Mouse (Mus musculus) embryonic facial prominence, embryonic 10.5 days (tissue): ENCODE measurements at regions not wholly inside any gene's neighbourhood (a gene's known extent, or its start where the extent isn't known, plus 50 kb on each side); places are given as distances from the start of the nearest gene placed in this dataset.

Experiments used
- DNase-seq: peaks from one replicate; pipeline ENCODE4 v3.0.0-alpha.2; 2017; ENCODE audit warnings: low spot score
- H3K27ac ChIP-seq: fragments of 300-500 bp; sonication (generic); replicated peaks from 2 replicates; pipeline ENCODE4 v1.5.1; 2016; ENCODE audit warnings: mild to moderate bottlenecking
- H3K27me3 ChIP-seq: fragments of 300-500 bp; sonication (generic); replicated peaks from 2 replicates; pipeline ENCODE4 v1.6.1; 2016; ENCODE audit warnings: low read depth, mild to moderate bottlenecking; ENCODE audit not compliant: poor library complexity, severe bottlenecking
- H3K36me3 ChIP-seq: fragments of 300-500 bp; sonication (generic); replicated peaks from 2 replicates; pipeline ENCODE4 v1.6.1; 2016; ENCODE audit warnings: mild to moderate bottlenecking, moderate library complexity
- H3K4me1 ChIP-seq: fragments of 300-500 bp; sonication (generic); 2 replicates; pipeline ENCODE4 v1.6.1; 2016
- H3K4me3 ChIP-seq: fragments of 300-500 bp; sonication (generic); 2 replicates; pipeline ENCODE4 v1.5.1; 2016; ENCODE audit warnings: mild to moderate bottlenecking, moderate library complexity
- H3K9me3 ChIP-seq: fragments of 300-500 bp; sonication (generic); 2 replicates; pipeline ENCODE4 v1.6.1; 2016; ENCODE audit warnings: mild to moderate bottlenecking
- WGBS: fragments of 180-500 bp; shearing (Covaris S2); methylation state at CpG from one replicate; pipeline ENCODE4 v1.1.7; 2016; 5-methylcytosine and 5-hydroxymethylcytosine counted together

DNA sequence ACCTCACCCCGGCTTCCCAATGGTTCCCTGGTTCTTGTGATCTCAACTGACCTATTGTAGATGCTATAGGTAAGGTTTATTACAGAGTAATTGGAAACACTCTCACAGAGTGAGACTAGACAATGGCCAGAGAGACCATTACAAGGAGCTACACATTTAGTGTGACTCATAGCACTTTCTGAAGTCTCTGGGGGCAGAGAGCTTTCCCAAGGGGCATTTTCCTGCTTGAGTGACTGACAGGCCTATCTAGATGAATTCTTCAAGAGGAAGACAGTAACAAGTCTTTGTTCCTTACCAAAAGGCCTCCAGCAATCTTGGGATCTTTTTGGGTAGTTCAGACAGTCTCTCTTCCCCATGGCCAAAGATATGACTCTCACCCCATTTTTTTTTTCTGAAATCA is 316.4 kb upstream of the Klf3 start:
- Histone ChIP-seq H3K27ac (no peak overlapping the region), H3K4me1 (peaks cover 13% of the 10 kb centered on the region; the same call in 1 of the 2 replicates), H3K9me3 (no peaks in the 10 kb centered on the region), H3K4me3 (no peak overlapping the region), H3K36me3 (no peaks in the 10 kb centered on the region), H3K27me3 (no peaks in the 10 kb centered on the region)
- 85% methylated on average over 1 of the region's 1 CpGs for WGBS
- DNase-seq, result no peak

DNA sequence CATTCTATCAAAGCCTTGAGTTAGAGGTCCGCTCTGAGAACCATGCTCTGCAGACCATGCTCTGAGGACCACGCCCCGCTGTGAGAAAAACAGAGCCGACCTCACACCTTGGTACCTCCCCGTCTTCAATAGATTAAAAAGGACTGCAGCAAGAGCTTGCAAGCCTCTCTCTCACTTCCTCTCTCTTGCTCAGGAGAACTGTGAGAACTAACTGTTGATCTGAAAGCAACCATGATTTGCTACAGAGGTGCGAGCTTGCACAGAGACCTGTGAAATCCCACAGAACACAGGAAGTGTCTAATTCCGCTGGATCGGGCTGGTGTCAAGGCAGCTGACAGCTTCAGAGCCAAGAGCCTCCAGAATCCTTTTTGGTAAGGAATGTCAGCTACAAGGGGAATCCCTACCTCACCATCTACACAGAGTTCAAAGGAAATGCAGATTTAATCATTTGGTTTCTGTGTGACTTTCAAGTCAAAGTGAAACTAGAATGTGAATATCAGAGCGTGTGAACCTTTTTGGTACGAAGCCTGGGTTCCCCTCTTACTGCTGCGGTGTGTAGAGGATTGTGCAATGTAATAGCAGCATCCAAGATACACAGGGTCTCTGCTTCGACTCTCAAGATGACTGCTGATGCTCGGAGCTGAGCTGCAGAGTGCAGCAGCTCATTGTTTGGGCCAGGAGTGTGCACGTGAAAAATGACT is 315.3 kb upstream of the Klf3 start:
- Histone ChIP-seq H3K4me3 (no peak overlapping the region), H3K4me1 (peaks cover 13% of the 10 kb centered on the region; the same call in 1 of the 2 replicates), H3K27me3 (no peaks in the 10 kb centered on the region), H3K9me3 (no peaks in the 10 kb centered on the region), H3K27ac (no peak overlapping the region), H3K36me3 (no peaks in the 10 kb centered on the region)
- DNase-seq, result no peak
- WGBS, result 82% methylated on average over 14 of the region's 14 CpGs

- Histone ChIP-seq H3K4me3 (no peak overlapping the region), H3K36me3 (no peaks in the 10 kb centered on the region), H3K27ac (peak overlapping the region; percentile 2; the same call in 1 of the 2 replicates), H3K27me3 (no peaks in the 10 kb centered on the region), H3K9me3 (no peaks in the 10 kb centered on the region), H3K4me1 (peaks cover 13% of the 10 kb centered on the region; the same call in 1 of the 2 replicates)
- 71% methylated on average over 4 of the region's 4 CpGs for WGBS
- DNase-seq, result no peak
These were observed 313.3 kb upstream of the Klf3 start for GRCm38 (mm10) chr5:64489656-64490444.

- H3K36me3 ChIP-seq, result no peaks in the 10 kb centered on the region
- H3K4me1 ChIP-seq, result peaks cover 13% of the 10 kb centered on the region; the same call in 1 of the 2 replicates
- H3K9me3 ChIP-seq, result no peaks in the 10 kb centered on the region
- H3K27ac ChIP-seq, result peak overlapping the region; percentile 2; the same call in 1 of the 2 replicates
- no peak overlapping the region for H3K4me3 ChIP-seq
- H3K27me3 ChIP-seq, result no peaks in the 10 kb centered on the region
- DNase-seq, result no peak
- 58% methylated on average over 5 of the region's 5 CpGs for WGBS
These were observed 312.7 kb upstream of the Klf3 start for GRCm38 (mm10) chr5:64490445-64490950.

- Histone ChIP-seq H3K27ac (no peak overlapping the region), H3K9me3 (no peaks in the 10 kb centered on the region), H3K36me3 (no peaks in the 10 kb centered on the region), H3K27me3 (no peaks in the 10 kb centered on the region), H3K4me1 (peaks cover 13% of the 10 kb centered on the region; the same call in 1 of the 2 replicates), H3K4me3 (no peak overlapping the region)
- no peak for DNase-seq
- 95% methylated on average over 4 of the region's 4 CpGs for WGBS
These were observed 308.8 kb upstream of the Klf3 start for GRCm38 (mm10) chr5:64494429-64494828.

GRCm38 (mm10) chr5:64496853-64497252 is 306.3 kb upstream of the Klf3 start:
- Histone ChIP-seq H3K4me1 (peaks cover 11% of the 10 kb centered on the region), H3K4me3 (no peak overlapping the region), H3K9me3 (no peaks in the 10 kb centered on the region), H3K27me3 (no peaks in the 10 kb centered on the region), H3K36me3 (no peaks in the 10 kb centered on the region), H3K27ac (no peak overlapping the region)
- 88% methylated on average over 4 of the region's 4 CpGs for WGBS
- DNase-seq, result no peak

DNA sequence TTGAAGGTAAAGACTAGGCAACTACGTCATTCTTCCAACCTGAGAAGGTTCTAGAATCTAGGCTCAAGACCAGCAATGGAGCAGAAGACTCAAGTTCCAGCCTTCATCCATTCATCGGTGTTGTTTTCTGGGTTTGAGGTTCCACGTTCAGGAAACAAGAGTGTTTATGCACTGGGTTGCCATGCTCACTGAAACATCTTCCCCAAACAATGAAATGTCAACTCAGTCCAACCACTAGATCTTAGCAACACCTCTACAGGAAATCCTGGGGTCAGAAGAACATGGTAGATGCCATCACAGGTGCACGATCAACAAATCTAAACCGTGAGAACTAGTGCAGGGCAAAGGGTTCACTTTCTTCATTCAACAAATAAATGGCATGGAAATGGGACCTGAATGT is 304.8 kb upstream of the Klf3 start:
- peaks cover 7% of the 10 kb centered on the region; the same call in 1 of the 2 replicates for H3K27me3 ChIP-seq
- 91% methylated on average over 5 of the region's 5 CpGs for WGBS

DNA sequence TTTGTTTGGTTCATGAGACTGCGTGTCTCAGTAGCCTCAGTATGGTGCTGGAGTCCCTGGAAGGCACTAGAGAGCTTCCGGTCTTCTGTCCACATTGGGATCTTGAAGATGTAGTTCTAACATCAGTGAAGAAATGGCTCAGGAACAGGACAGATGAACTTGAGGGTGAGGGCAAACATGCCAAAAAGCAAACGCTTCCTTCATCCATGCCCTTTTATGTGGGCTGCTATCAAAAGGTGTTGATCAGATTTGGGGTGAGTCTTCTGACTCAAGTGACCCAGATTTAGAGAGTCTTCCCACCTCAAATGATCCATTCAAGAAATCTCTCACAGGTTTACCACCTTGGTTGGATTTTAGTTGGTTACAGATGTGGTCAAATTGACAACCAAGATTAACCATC is 304.1 kb upstream of the Klf3 start:
- Histone ChIP-seq H3K4me1 (peaks cover 19% of the 10 kb centered on the region), H3K36me3 (no peaks in the 10 kb centered on the region), H3K27ac (no peak overlapping the region), H3K9me3 (no peaks in the 10 kb centered on the region), H3K4me3 (no peak overlapping the region), H3K27me3 (peaks cover 7% of the 10 kb centered on the region; the same call in 1 of the 2 replicates)
- no peak for DNase-seq
- 92% methylated on average over 3 of the region's 3 CpGs for WGBS

More for the DNA sequence above, 304.8 kb upstream of the Klf3 start:
- no peak for DNase-seq
- H3K4me3 ChIP-seq, result no peak overlapping the region
- peaks cover 12% of the 10 kb centered on the region for H3K4me1 ChIP-seq
- no peaks in the 10 kb centered on the region for H3K9me3 ChIP-seq
- H3K27ac ChIP-seq, result no peak overlapping the region
- no peaks in the 10 kb centered on the region for H3K36me3 ChIP-seq

DNA sequence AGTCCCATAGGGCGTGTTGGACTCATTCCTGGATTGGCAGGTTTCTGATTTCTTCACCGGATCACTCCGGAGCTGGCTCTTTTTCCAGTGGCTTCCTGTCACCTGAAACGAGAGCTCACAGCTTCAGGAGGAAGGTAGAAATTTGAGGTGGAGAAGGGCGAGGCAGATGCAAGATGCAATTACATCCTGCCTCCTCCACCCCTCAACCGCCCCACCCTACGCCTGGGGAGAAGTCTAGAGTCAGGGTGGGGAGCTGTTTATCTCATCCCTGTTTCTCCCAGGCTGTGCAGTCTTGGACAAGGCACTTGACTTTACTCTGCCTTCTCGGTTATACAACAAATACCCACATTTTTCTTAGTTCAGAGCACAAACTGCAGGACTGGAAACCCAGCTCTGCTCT is 302.8 kb upstream of the Klf3 start:
- Histone ChIP-seq H3K4me1 (peaks cover 32% of the 10 kb centered on the region), H3K27ac (no peak overlapping the region), H3K36me3 (no peaks in the 10 kb centered on the region), H3K4me3 (no peak overlapping the region), H3K27me3 (peaks cover 7% of the 10 kb centered on the region; the same call in 1 of the 2 replicates), H3K9me3 (no peaks in the 10 kb centered on the region)
- DNase-seq, result no peak
- 78% methylated on average over 8 of the region's 8 CpGs for WGBS

DNA sequence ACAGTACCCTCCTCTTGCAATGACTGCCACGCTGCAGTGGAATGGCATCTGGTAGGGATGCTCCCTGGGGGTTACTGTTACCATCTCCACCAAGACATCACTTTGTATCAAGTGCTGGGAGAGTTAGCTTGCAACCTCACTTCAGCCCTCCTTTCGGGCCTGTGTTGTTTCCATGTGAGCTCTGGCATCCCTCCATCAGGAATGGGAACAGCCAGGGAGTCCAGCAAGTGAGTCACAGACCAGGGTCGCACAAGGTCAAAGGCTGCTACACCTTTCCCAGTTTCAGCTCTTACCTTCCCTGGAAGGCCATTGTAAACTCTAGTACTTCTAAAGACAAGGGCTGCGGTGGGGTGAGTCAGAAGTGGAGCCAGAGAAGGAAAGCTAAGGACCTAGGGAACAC is 302.3 kb upstream of the Klf3 start:
- Histone ChIP-seq H3K4me1 (peaks cover 37% of the 10 kb centered on the region), H3K9me3 (no peaks in the 10 kb centered on the region), H3K36me3 (no peaks in the 10 kb centered on the region), H3K27me3 (peaks cover 7% of the 10 kb centered on the region; the same call in 1 of the 2 replicates), H3K27ac (no peak overlapping the region), H3K4me3 (no peak overlapping the region)
- no peak for DNase-seq
- 79% methylated on average over 4 of the region's 4 CpGs for WGBS

GRCm38 (mm10) chr5:64501746-64502145 is 301.4 kb upstream of the Klf3 start:
- 79% methylated on average over 5 of the region's 5 CpGs for WGBS
- no peak for DNase-seq
- Histone ChIP-seq H3K4me1 (peaks cover 45% of the 10 kb centered on the region), H3K4me3 (no peak overlapping the region), H3K27ac (no peak overlapping the region), H3K9me3 (no peaks in the 10 kb centered on the region), H3K27me3 (peaks cover 7% of the 10 kb centered on the region; the same call in 1 of the 2 replicates), H3K36me3 (no peaks in the 10 kb centered on the region)

DNA sequence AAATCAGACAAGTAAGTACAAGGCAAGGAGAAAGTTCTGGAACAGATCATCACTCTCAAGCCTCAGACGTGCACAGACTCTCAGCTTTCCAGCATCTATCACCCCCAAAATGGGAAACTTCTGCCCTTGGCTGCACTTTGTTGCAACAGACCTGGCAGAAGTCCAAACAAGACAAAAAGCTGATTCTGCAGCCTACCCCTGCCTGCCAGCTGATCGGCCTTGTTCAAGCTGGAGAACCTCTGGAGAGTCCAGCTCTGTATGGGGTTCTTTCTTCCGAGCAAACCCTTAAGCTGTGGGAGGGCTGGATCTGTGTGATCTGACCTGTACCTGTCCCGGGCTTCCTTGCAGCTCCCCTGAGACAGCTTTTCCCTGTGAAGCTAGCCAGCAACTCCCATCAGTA is 299.7 kb upstream of the Klf3 start:
- no peak for DNase-seq
- Histone ChIP-seq H3K36me3 (no peaks in the 10 kb centered on the region), H3K9me3 (no peaks in the 10 kb centered on the region), H3K27ac (peak overlapping the region; percentile 67), H3K4me1 (peaks cover 47% of the 10 kb centered on the region), H3K27me3 (peaks cover 7% of the 10 kb centered on the region; the same call in 1 of the 2 replicates), H3K4me3 (no peak overlapping the region)
- 58% methylated on average over 4 of the region's 4 CpGs for WGBS
